Mouse (Mus musculus): ENCODE data around the gene Usp10.

DNA sequence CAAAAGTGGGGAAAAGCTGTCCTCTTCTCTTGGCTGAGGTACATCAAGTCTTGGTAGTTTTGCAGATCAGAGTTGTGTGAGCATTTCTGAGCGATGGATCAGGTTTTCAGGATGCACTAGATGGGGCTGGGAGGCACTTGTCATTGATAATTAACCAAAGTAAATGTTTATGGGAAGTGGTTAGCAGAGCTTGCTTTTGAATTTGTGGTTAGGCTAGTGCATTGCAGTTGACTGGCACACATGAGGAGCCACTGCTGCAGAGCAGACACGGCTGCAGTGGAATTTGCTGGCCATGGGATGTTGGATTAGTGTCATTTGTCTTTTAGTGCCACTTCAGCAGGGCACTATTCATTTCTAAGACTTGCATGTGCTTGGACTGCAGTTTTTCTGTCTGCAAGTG is 4.0 kb downstream of the Usp10 start:
- TF ChIP-seq CTCF (IDR thresholded peaks at IDR 0.05; ENCODE audit: low read depth, low read length) (no peak), POLR2A (IDR thresholded peaks at IDR 0.05; ENCODE audit: extremely low read depth, insufficient read depth, low read length) (0 out of 2 replicates have a peak, but pooled peaks have one; percentile 33)
